Mouse (Mus musculus) ES-CJ7 (cell line): ENCODE results near the gene Gm5294.

ENCODE experiments used
- DNase-seq: peaks from one replicate; pipeline ENCODE4 v3.0.0; 2011; ENCODE audit warnings: low read depth, low spot score

Gm5294 gene

GRCm38 (mm10) chr5:138819780-138820179 is at the start of gene Gm5294:
Gm5294 (plus strand) TSS chr5:138820080.
- DNase-seq, result no peak

GRCm38 (mm10) chr5:138775096-138775495 is 44.8 kb upstream of the Gm5294 start:
- DNase-seq, result no peak

GRCm38 (mm10) chr5:138776346-138776745 is 43.5 kb upstream of the Gm5294 start:
- DNase-seq, result no peak

- DNase-seq, result no peak
Observed at GRCm38 (mm10) chr5:138778731-138779463, 41.0 kb upstream of the Gm5294 start.

GRCm38 (mm10) chr5:138779655-138780054 is 40.2 kb upstream of the Gm5294 start:
- DNase-seq, result no peak

GRCm38 (mm10) chr5:138782697-138783096 is 37.2 kb upstream of the Gm5294 start:
- no peak for DNase-seq

GRCm38 (mm10) chr5:138783181-138783580 is 36.7 kb upstream of the Gm5294 start:
- no peak for DNase-seq

GRCm38 (mm10) chr5:138785986-138786515 is 33.8 kb upstream of the Gm5294 start:
- no peak for DNase-seq

- no peak for DNase-seq
Observed at GRCm38 (mm10) chr5:138787648-138788047, 32.2 kb upstream of the Gm5294 start.

GRCm38 (mm10) chr5:138788481-138789211 is 31.2 kb upstream of the Gm5294 start:
- DNase-seq, result no peak

- DNase-seq, result no peak
Observed at GRCm38 (mm10) chr5:138790954-138791480, 28.9 kb upstream of the Gm5294 start.

- no peak for DNase-seq
Observed at GRCm38 (mm10) chr5:138801588-138802116, 18.2 kb upstream of the Gm5294 start.

GRCm38 (mm10) chr5:138804286-138804685 is 15.6 kb upstream of the Gm5294 start:
- no peak for DNase-seq

GRCm38 (mm10) chr5:138809767-138810166 is 10.1 kb upstream of the Gm5294 start:
- no peak for DNase-seq

GRCm38 (mm10) chr5:138820717-138821332 is 945 bp downstream of the Gm5294 start:
- DNase-seq, result peak; percentile 10

GRCm38 (mm10) chr5:138825090-138825489 is 5.2 kb downstream of the Gm5294 start:
- DNase-seq, result no peak

GRCm38 (mm10) chr5:138833406-138833805 is 13.5 kb downstream of the Gm5294 start:
- DNase-seq, result no peak

GRCm38 (mm10) chr5:138834910-138835309 is 15.0 kb downstream of the Gm5294 start:
- DNase-seq, result no peak

- DNase-seq, result no peak
Observed at GRCm38 (mm10) chr5:138840981-138841380, 21.1 kb downstream of the Gm5294 start.

- DNase-seq, result no peak
Observed at GRCm38 (mm10) chr5:138843168-138843824, 23.4 kb downstream of the Gm5294 start.

- no peak for DNase-seq
Observed at GRCm38 (mm10) chr5:138846506-138846905, 26.6 kb downstream of the Gm5294 start.
